Mouse (Mus musculus): Measurements from ENCODE around the gene Sin3a. TPM values are rescaled to one million over a fixed set of nuclear protein-coding genes. Genes with fewer than 3 reads are reported as not detected.
A peak's percentile ranks its signal among the peaks of the same experiment; 100 is the strongest.

The Sin3a gene
- total RNA-seq, 2 experiments from 2014 or later: 77.6 to 150 TPM

GRCm38 (mm10) chr9:57130577-57131433 lies 59.0 kb downstream of the Sin3a start, which contains the start of gene Man2c1:
TSS of gene Man2c1 (plus strand) at chr9:57130690.
- peak; percentile 92 for ATAC-seq (replicated peaks; ENCODE audit: poor library complexity, severe bottlenecking)

GRCm38 (mm10) chr9:57137246-57137645 lies 65.4 kb downstream of the Sin3a start:
- no peak for ATAC-seq (replicated peaks; ENCODE audit: poor library complexity, severe bottlenecking)

- no peak for ATAC-seq (replicated peaks; ENCODE audit: poor library complexity, severe bottlenecking)
These were observed 65.9 kb downstream of the Sin3a start for GRCm38 (mm10) chr9:57137777-57138176.

- ATAC-seq (replicated peaks; ENCODE audit: poor library complexity, severe bottlenecking): no peak
These were observed 66.7 kb downstream of the Sin3a start for GRCm38 (mm10) chr9:57138507-57138906.

- no peak for ATAC-seq (replicated peaks; ENCODE audit: poor library complexity, severe bottlenecking)
These were observed 67.3 kb downstream of the Sin3a start for GRCm38 (mm10) chr9:57139110-57139509.

GRCm38 (mm10) chr9:57139571-57139970 lies 67.7 kb downstream of the Sin3a start:
- ATAC-seq (replicated peaks; ENCODE audit: poor library complexity, severe bottlenecking): no peak

GRCm38 (mm10) chr9:57141417-57142353 lies 69.8 kb downstream of the Sin3a start:
- peak; percentile 75 for ATAC-seq (replicated peaks; ENCODE audit: poor library complexity, severe bottlenecking)

- ATAC-seq (replicated peaks; ENCODE audit: poor library complexity, severe bottlenecking): no peak
These were observed 71.4 kb downstream of the Sin3a start for GRCm38 (mm10) chr9:57143212-57143611.

GRCm38 (mm10) chr9:57144830-57145229 lies 73.0 kb downstream of the Sin3a start:
- ATAC-seq (replicated peaks; ENCODE audit: poor library complexity, severe bottlenecking): no peak

- ATAC-seq (replicated peaks; ENCODE audit: poor library complexity, severe bottlenecking): no peak
These were observed 74.7 kb downstream of the Sin3a start for GRCm38 (mm10) chr9:57146451-57147066.

- ATAC-seq (replicated peaks; ENCODE audit: poor library complexity, severe bottlenecking): 0 out of 2 replicates have a peak, but pooled peaks have one; percentile 4
These were observed 75.6 kb downstream of the Sin3a start for GRCm38 (mm10) chr9:57147205-57148143.

- ATAC-seq (replicated peaks; ENCODE audit: poor library complexity, severe bottlenecking): peak; percentile 94
These were observed 76.5 kb downstream of the Sin3a start, which contains the start of gene Neil1 for GRCm38 (mm10) chr9:57148144-57148878. TSS of gene Neil1 (minus strand) at chr9:57148305.

GRCm38 (mm10) chr9:57149021-57149420 lies 77.2 kb downstream of the Sin3a start:
- no peak for ATAC-seq (replicated peaks; ENCODE audit: poor library complexity, severe bottlenecking)

- no peak for ATAC-seq (replicated peaks; ENCODE audit: poor library complexity, severe bottlenecking)
These were observed 78.4 kb downstream of the Sin3a start for GRCm38 (mm10) chr9:57150192-57150591.

GRCm38 (mm10) chr9:57152331-57152730 lies 80.5 kb downstream of the Sin3a start:
- ATAC-seq (replicated peaks; ENCODE audit: poor library complexity, severe bottlenecking): no peak

GRCm38 (mm10) chr9:57156383-57156782 lies 84.5 kb downstream of the Sin3a start:
- ATAC-seq (replicated peaks; ENCODE audit: poor library complexity, severe bottlenecking): no peak

- ATAC-seq (replicated peaks; ENCODE audit: poor library complexity, severe bottlenecking): no peak
These were observed 85.0 kb downstream of the Sin3a start for GRCm38 (mm10) chr9:57156823-57157222.

- ATAC-seq (replicated peaks; ENCODE audit: poor library complexity, severe bottlenecking): no peak
These were observed 85.7 kb downstream of the Sin3a start for GRCm38 (mm10) chr9:57157499-57157898.

Data from granulocyte monocyte progenitor cell, adult 5-6 weeks (primary cell).